Mouse (Mus musculus) midbrain, embryonic 15.5 days (tissue): ENCODE data around the gene Map2k1. TPM values are rescaled to one million over a fixed set of nuclear protein-coding genes. Genes with fewer than 3 reads are reported as not detected.
"Not testable (repeated sequence)": the region's sequence is repeated elsewhere in the genome, so short reads cannot be mapped to it uniquely, and the experiment has no call there.

Source experiments
- ATAC-seq: fragments of 200-750 bp; cut with Nextera tagmentation; replicated peaks from 2 replicates; pipeline ENCODE4 v1.8.0; 2017; ENCODE audit warnings: moderate TSS enrichment
- H3K27ac ChIP-seq: fragments of 300-500 bp; sonication (generic); 2 replicates; pipeline ENCODE4 v1.5.1; 2015; ENCODE audit warnings: mild to moderate bottlenecking, inconsistent platforms
- H3K27me3 ChIP-seq: fragments of 300-500 bp; sonication (generic); replicated peaks from 2 replicates; pipeline ENCODE4 v1.6.1; 2015; ENCODE audit warnings: inconsistent platforms
- H3K36me3 ChIP-seq: fragments of 300-500 bp; sonication (generic); replicated peaks from 2 replicates; pipeline ENCODE4 v1.6.1; 2015; ENCODE audit warnings: inconsistent platforms
- H3K4me1 ChIP-seq: fragments of 300-500 bp; sonication (generic); 2 replicates; pipeline ENCODE4 v1.6.1; 2015; ENCODE audit warnings: inconsistent platforms
- H3K4me2 ChIP-seq: fragments of 300-500 bp; sonication (generic); 2 replicates; pipeline ENCODE4 v1.6.1; 2015; ENCODE audit warnings: inconsistent platforms, mild to moderate bottlenecking, moderate library complexity
- H3K4me3 ChIP-seq: fragments of 300-500 bp; sonication (generic); 2 replicates; pipeline ENCODE4 v1.5.1; 2015; ENCODE audit warnings: mild to moderate bottlenecking, inconsistent platforms
- H3K9ac ChIP-seq: fragments of 300-500 bp; sonication (generic); 2 replicates; pipeline ENCODE4 v1.6.1; 2015; ENCODE audit warnings: mild to moderate bottlenecking, inconsistent platforms
- H3K9me3 ChIP-seq: fragments of 300-500 bp; sonication (generic); 2 replicates; pipeline ENCODE4 v1.6.1; 2016; ENCODE audit warnings: inconsistent platforms
- WGBS: fragments of 180-500 bp; shearing (Covaris S2); methylation state at CpG from one replicate; pipeline ENCODE4 v1.1.7; 2015; ENCODE audit warnings: mixed read lengths; 5-methylcytosine and 5-hydroxymethylcytosine counted together
- polyA plus RNA-seq: library from polyadenylated mRNA; unstranded; fragments of >200 nt; fragmentation: Nextera tagmentation; extraction: Ambion mirVana; gene quantifications from 2 replicates; pipeline ENCODE4 v1.2.1, GENCODE M21; 2015

Gene Map2k1
- polyA plus RNA-seq = 56.9 and 60.1 TPM in 2 replicates

GRCm38 (mm10) chr9:64253021-64253904 lies at the start of gene Map2k1:
Map2k1 (minus strand) TSS chr9:64253631.
- peak; percentile 96 for ATAC-seq
- Histone ChIP-seq H3K9ac (peak within 1 kb of the TSS; percentile 85), H3K27me3 (no peaks in the 10 kb centered on the region), H3K4me1 (peaks cover 17% of the 10 kb centered on the region), H3K4me2 (peak within 1 kb of the TSS; percentile 93), H3K36me3 (no peaks in the 10 kb centered on the region), H3K27ac (peak within 1 kb of the TSS; percentile 88), H3K4me3 (peak within 1 kb of the TSS; percentile 99), H3K9me3 (no peaks in the 10 kb centered on the region)
- WGBS = under 1% methylated on average over 87 of the region's 89 CpGs

GRCm38 (mm10) chr9:64303086-64303485 lies 49.7 kb upstream of the Map2k1 start:
- H3K9me3 ChIP-seq, ATAC-seq, H3K27me3 ChIP-seq, H3K4me2 ChIP-seq, H3K9ac ChIP-seq, H3K27ac ChIP-seq, H3K4me1 ChIP-seq, H3K4me3 ChIP-seq: not testable (repeated sequence)
- peaks cover 19% of the 10 kb centered on the region; the same call in 1 of the 2 replicates for H3K36me3 ChIP-seq
- 93% methylated on average over 4 of the region's 4 CpGs for WGBS

DNA sequence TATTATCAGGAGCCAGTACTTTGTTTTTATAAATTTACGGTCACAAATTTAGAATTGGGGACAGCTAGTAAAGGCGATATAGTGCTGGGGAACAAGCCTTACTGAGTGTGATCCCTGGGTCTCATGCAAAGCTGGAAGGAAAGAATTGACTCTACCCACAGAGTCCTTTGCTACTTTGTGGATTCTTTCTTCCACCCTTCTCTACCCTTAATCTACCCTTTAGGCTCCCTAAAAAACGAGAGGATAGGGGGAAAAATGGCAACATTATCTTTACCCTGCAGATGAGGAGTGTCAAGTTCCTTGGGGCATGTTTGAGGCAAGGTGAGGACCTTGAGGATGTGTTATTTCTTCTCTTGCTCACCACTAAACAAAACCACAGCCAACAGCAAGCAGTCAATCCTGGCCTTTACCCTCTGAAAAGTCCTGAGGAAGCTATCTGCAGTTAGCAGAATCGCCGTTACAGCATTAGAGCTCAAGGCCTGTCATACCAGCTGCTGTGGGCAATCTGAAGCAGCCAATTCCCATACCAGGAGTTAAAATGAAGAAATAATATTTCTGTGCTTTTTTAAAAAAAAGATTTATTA lies 29.1 kb upstream of the Map2k1 start:
- Histone ChIP-seq H3K27me3 (no peaks in the 10 kb centered on the region), H3K9me3 (no peaks in the 10 kb centered on the region), H3K36me3 (no peaks in the 10 kb centered on the region), H3K9ac (peak overlapping the region; percentile 99; the same call in 1 of the 2 replicates), H3K4me1 (peaks cover 10% of the 10 kb centered on the region), H3K4me3 (peak overlapping the region; percentile 93), H3K27ac (no peak overlapping the region), H3K4me2 (peak overlapping the region; percentile 78)
- 71% methylated on average over 5 of the region's 5 CpGs for WGBS
- no peak for ATAC-seq

GRCm38 (mm10) chr9:64281781-64282178 lies 28.3 kb upstream of the Map2k1 start:
- Histone ChIP-seq H3K27me3 (no peaks in the 10 kb centered on the region), H3K4me1 (peaks cover 10% of the 10 kb centered on the region), H3K27ac (peak overlapping the region; percentile 88), H3K9ac (peak overlapping the region; percentile 99), H3K4me3 (peak overlapping the region; percentile 93), H3K9me3 (no peaks in the 10 kb centered on the region), H3K4me2 (peak overlapping the region; percentile 78), H3K36me3 (no peaks in the 10 kb centered on the region)
- WGBS = 0% methylated on average over 24 of the region's 24 CpGs
- peak; percentile 89 for ATAC-seq

- peak within 1 kb of the TSS; percentile 88 for H3K27ac ChIP-seq
- WGBS = 2% methylated on average over 46 of the region's 46 CpGs
- H3K9me3 ChIP-seq = no peaks in the 10 kb centered on the region
- H3K4me3 ChIP-seq = peak within 1 kb of the TSS; percentile 93
- H3K36me3 ChIP-seq = no peaks in the 10 kb centered on the region
- peak; percentile 96 for ATAC-seq
- peaks cover 10% of the 10 kb centered on the region for H3K4me1 ChIP-seq
- peak within 1 kb of the TSS; percentile 99 for H3K9ac ChIP-seq
- no peaks in the 10 kb centered on the region for H3K27me3 ChIP-seq
- H3K4me2 ChIP-seq = peak within 1 kb of the TSS; percentile 78
Observed at GRCm38 (mm10) chr9:64281105-64281780, 27.8 kb upstream of the Map2k1 start, which contains the start of gene Tipin. Tipin (plus strand) TSS chr9:64281581.

- Histone ChIP-seq H3K4me2 (no peak overlapping the region), H3K27ac (no peak overlapping the region)
- ATAC-seq = no peak
Observed at GRCm38 (mm10) chr9:64278665-64279310, 25.4 kb upstream of the Map2k1 start.

DNA sequence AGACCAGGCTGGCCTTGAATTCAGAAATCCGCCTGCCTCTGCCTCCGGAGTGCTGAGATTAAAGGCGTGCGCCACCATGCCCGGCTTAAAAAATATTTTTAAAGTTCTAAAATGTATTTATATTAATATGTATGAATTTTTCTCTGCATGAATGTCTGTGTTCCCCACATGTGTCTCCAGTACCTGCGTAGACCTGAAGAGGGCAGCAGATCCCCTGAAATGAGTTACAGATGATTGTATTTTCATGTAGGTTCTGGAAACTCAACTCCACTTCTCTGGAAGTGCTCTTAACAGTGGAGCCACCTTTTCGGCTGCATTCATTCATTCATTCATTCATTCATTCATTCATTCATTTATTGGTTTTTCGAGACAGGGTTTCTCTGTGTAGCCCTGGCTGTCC lies 24.3 kb upstream of the Map2k1 start:
- H3K27ac ChIP-seq = no peak overlapping the region
- H3K27me3 ChIP-seq = no peaks in the 10 kb centered on the region
- no peak overlapping the region for H3K9ac ChIP-seq
- H3K36me3 ChIP-seq = no peaks in the 10 kb centered on the region
- no peak overlapping the region for H3K4me2 ChIP-seq
- ATAC-seq = no peak
- peaks cover 9% of the 10 kb centered on the region for H3K4me1 ChIP-seq
- WGBS = 65% methylated on average over 8 of the region's 8 CpGs
- no peaks in the 10 kb centered on the region for H3K9me3 ChIP-seq
- no peak overlapping the region for H3K4me3 ChIP-seq

More at GRCm38 (mm10) chr9:64278665-64279310, 25.4 kb upstream of the Map2k1 start:
- no peaks in the 10 kb centered on the region for H3K36me3 ChIP-seq
- H3K27me3 ChIP-seq = no peaks in the 10 kb centered on the region
- no peaks in the 10 kb centered on the region for H3K9me3 ChIP-seq
- H3K4me3 ChIP-seq = no peak overlapping the region
- H3K4me1 ChIP-seq = peaks cover 10% of the 10 kb centered on the region
- 96% methylated on average over 6 of the region's 6 CpGs for WGBS
- no peak overlapping the region for H3K9ac ChIP-seq

DNA sequence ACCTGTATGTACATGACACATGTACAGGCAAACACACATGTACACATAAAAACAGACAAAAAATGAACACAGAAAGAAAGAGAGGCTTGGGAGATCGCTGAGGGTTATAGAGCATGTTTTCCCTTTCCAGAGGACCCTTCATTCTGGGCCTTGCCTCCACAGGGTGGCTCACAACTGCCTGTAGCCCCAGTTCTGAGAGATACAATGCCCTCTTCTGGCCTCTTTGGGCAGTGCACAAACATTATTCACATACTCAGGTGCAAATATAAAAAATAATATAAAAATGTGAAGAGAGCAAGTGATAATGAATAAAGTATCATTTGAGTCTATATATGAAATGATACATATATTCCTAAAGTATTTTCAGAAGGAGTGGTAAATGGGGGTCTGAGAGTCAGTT lies 21.5 kb upstream of the Map2k1 start:
- ATAC-seq = no peak

DNA sequence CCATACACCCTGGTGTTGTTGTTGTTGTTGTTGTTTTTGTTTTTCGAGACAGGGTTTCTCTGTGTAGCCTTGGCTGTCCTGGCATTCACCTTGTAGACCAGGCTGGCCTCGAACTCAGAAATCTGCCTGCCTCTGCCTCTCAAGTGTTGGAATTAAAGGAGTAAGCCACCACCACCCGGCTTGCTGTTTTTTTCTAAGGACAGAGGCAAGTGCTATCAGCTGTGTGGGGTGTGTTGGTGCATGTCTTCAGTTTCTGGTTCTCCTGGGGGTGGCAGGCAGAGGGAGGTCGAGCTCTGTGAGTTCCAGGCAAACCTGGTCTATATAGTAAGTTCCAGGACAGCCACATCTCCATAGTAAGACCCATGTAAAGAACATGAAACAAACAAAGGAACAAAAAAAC lies 20.9 kb upstream of the Map2k1 start:
- Histone ChIP-seq H3K9me3 (no peaks in the 10 kb centered on the region), H3K9ac (no peak overlapping the region), H3K36me3 (no peaks in the 10 kb centered on the region), H3K4me1 (no peaks in the 10 kb centered on the region), H3K27me3 (no peaks in the 10 kb centered on the region), H3K4me2 (no peak overlapping the region), H3K4me3 (no peak overlapping the region), H3K27ac (no peak overlapping the region)
- 77% methylated on average over 4 of the region's 4 CpGs for WGBS
- no peak for ATAC-seq

More for the DNA sequence above, 21.5 kb upstream of the Map2k1 start:
- Histone ChIP-seq H3K4me2 (no peak overlapping the region), H3K27me3 (no peaks in the 10 kb centered on the region), H3K4me1 (no peaks in the 10 kb centered on the region), H3K36me3 (no peaks in the 10 kb centered on the region), H3K9me3 (no peaks in the 10 kb centered on the region), H3K9ac (no peak overlapping the region), H3K4me3 (no peak overlapping the region), H3K27ac (no peak overlapping the region)
- 57% methylated on average over 1 of the region's 1 CpGs for WGBS

GRCm38 (mm10) chr9:64273757-64274156 lies 20.3 kb upstream of the Map2k1 start:
- H3K27ac ChIP-seq = no peak overlapping the region
- no peaks in the 10 kb centered on the region for H3K27me3 ChIP-seq
- H3K4me2 ChIP-seq = no peak overlapping the region
- H3K4me3 ChIP-seq = no peak overlapping the region
- no peak overlapping the region for H3K9ac ChIP-seq
- H3K36me3 ChIP-seq = no peaks in the 10 kb centered on the region
- H3K9me3 ChIP-seq = no peaks in the 10 kb centered on the region
- H3K4me1 ChIP-seq = no peaks in the 10 kb centered on the region
- no peak for ATAC-seq
- WGBS = 66% methylated on average over 4 of the region's 4 CpGs

GRCm38 (mm10) chr9:64272611-64273010 lies 19.2 kb upstream of the Map2k1 start:
- H3K36me3 ChIP-seq = no peaks in the 10 kb centered on the region
- no peak overlapping the region for H3K27ac ChIP-seq
- H3K4me3 ChIP-seq = no peak overlapping the region
- H3K4me2 ChIP-seq = no peak overlapping the region
- H3K4me1 ChIP-seq = no peaks in the 10 kb centered on the region
- H3K27me3 ChIP-seq = no peaks in the 10 kb centered on the region
- no peak for ATAC-seq
- WGBS = 44% methylated on average over 7 of the region's 7 CpGs
- H3K9ac ChIP-seq = no peak overlapping the region
- no peaks in the 10 kb centered on the region for H3K9me3 ChIP-seq

DNA sequence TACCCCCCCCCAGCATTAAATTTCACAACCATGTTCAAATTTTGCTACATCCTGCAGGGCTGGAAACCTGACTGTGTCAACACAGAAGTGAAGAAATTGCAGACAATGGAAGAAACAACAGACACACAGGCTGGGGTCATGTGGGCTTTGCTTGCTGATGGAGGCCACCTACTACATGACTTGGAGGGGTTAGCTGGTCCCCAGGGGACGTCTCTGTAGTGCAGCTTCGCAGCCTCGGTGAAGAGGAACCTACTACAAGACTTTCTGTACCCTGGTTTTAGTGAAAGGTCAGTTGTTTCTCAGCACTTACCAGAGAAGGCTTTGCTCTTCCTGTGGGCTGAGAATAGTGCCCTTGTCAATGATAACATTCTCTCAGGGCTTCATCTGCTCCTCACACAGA lies 17.8 kb upstream of the Map2k1 start:
- no peak overlapping the region for H3K4me3 ChIP-seq
- no peak for ATAC-seq

More for the DNA sequence above, 17.8 kb upstream of the Map2k1 start:
- Histone ChIP-seq H3K4me1 (no peaks in the 10 kb centered on the region), H3K27me3 (no peaks in the 10 kb centered on the region), H3K36me3 (no peaks in the 10 kb centered on the region), H3K4me2 (no peak overlapping the region), H3K27ac (no peak overlapping the region), H3K9me3 (no peaks in the 10 kb centered on the region), H3K9ac (no peak overlapping the region)
- WGBS = 62% methylated on average over 3 of the region's 3 CpGs
